In genomic region chr4:150539846-150540245, GRCm38 (mm10) we compare ENCODE assay signal across 14 mouse cellular contexts.
DNase-seq lines count a peak whose midpoint lies in the region; ATAC-seq lines count a peak whose summit lies in the region.
"Had no signal": no experiment of that assay in that cellular context is flagged by ENCODE, and none has a peak within 500 bp of the region (broad histone marks: within the 10 kb centered on the region; RNA-seq: fewer than 3 reads in every experiment).

No protein-coding gene starts in this region.

- peaks cover 10% of the 10 kb centered on the region for H3K36me3 ChIP-seq in neural tube, embryonic 14.5 days (ENCODE audit: control insufficient read depth, insufficient read depth, low read length)

- peak; percentile 79 for ATAC-seq in common myeloid progenitor, adult 5-6 weeks (replicated peaks; ENCODE audit: low read depth, poor library complexity, severe bottlenecking)
- peak; percentile 92 for ATAC-seq in neural tube, embryonic 14.5 days (ENCODE audit: low read depth)

- 46% methylated on average over 1 of the region's 1 CpGs for WGBS in neural tube, embryonic 14.5 days

- peaks cover 8% of the 10 kb centered on the region; the same call in 1 of the 2 replicates for H3K4me1 ChIP-seq in neural tube, embryonic 14.5 days (ENCODE audit: control insufficient read depth, insufficient read depth, low read length)

- H3K27me3 ChIP-seq in neural tube, embryonic 14.5 days (ENCODE audit: control insufficient read depth, insufficient read depth, low read length) = no peaks in the 10 kb centered on the region
- H3K27me3 ChIP-seq: embryonic facial prominence, embryonic 15.5 days; liver, embryonic 13.5 days; megakaryocyte, embryonic 14.5 days had no signal

- H3K4me2 ChIP-seq in neural tube, embryonic 14.5 days (ENCODE audit: low read depth, low read length) = no peak overlapping the region
- H3K4me2 ChIP-seq: embryonic facial prominence, embryonic 15.5 days; liver, embryonic 13.5 days had no signal

- no peak overlapping the region for H3K4me3 ChIP-seq in neural tube, embryonic 14.5 days (ENCODE audit: low read depth, low read length)
- H3K4me3 ChIP-seq: embryonic facial prominence, embryonic 15.5 days; liver, embryonic 13.5 days; megakaryocyte, embryonic 14.5 days had no signal

- H3K9me3 ChIP-seq in neural tube, embryonic 14.5 days (ENCODE audit: control insufficient read depth, low read length) = no peaks in the 10 kb centered on the region
- H3K9me3 ChIP-seq: embryonic facial prominence, embryonic 15.5 days; liver, embryonic 13.5 days; megakaryocyte, embryonic 14.5 days had no signal

- no peak overlapping the region for H3K9ac ChIP-seq in neural tube, embryonic 14.5 days (replicated peaks; ENCODE audit: low read depth, low read length)
- H3K9ac ChIP-seq: embryonic facial prominence, embryonic 15.5 days; liver, embryonic 13.5 days had no signal

- peak; percentile 74 for DNase-seq in CD4-positive, CD25-positive, alpha-beta regulatory T cell, adult 2 months (ENCODE audit: low read depth, low spot score)
- peak; percentile 66 for DNase-seq in induced T-regulatory cell, adult 2 months (ENCODE audit: low read depth)
- no peak for DNase-seq in spleen, postnatal 14 days (ENCODE audit: low spot score in 2 of 2)
- DNase-seq in ovary, postnatal 10 days (ENCODE audit: low spot score) = no peak
- DNase-seq in left cerebral cortex, adult 9 months (ENCODE audit: low spot score in 2 of 2) = no peak
- DNase-seq: adrenal gland, postnatal 14 days; cerebellum, adult 8-10 months; gastrocnemius, postnatal 10 days; liver, embryonic 13.5 days; right cerebral cortex, adult 18-20 months had no signal

- H3K27ac ChIP-seq in neural tube, embryonic 14.5 days (ENCODE audit: low read depth, low read length) = peak overlapping the region; percentile 45; the same call in 1 of the 2 replicates
- H3K27ac ChIP-seq: embryonic facial prominence, embryonic 15.5 days; liver, embryonic 13.5 days had no signal

Comparison
In these comparisons a context has a peak if more than half of its experiments do, and no peak if none do; other contexts are left out.
1. DNase-seq: peak in CD4-positive, CD25-positive, alpha-beta regulatory T cell, adult 2 months (single experiment) and induced T-regulatory cell, adult 2 months (single experiment); none in spleen, postnatal 14 days (0 of 2), ovary, postnatal 10 days (single experiment) and left cerebral cortex, adult 9 months (0 of 2).